Mouse (Mus musculus) stomach, postnatal 0 days (tissue): ENCODE data around the gene 1110051M20Rik.

Experiments used
- CTCF ChIP-seq: IDR thresholded peaks from 2 replicates; pipeline ENCODE4 v1.5.1; 2016; ENCODE audit warnings: antibody characterized with exemption, low read depth, mild to moderate bottlenecking, moderate library complexity
- EP300 ChIP-seq: optimal IDR thresholded peaks from 2 replicates; pipeline ENCODE3; 2016; ENCODE audit warnings: antibody characterized with exemption

DNA sequence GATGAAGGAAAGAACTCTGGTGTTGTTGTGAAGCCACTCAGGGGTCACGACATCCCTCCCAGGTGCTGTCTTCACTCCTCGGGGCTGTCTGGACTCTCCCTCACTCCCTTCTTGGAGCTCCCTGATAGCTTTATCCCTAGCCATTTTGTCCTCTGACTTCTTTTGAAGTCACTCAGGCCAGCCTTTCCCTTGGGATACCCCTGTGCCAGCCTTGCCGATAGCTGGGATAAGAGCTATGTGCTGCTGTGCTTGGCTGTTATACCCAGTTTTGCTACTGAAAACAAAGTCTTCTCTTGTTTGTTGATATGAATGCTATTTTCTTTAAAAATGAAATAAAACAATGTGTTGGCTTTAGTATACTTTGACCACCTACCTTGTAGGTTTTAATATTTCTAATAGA, 90.7 kb downstream of the 1110051M20Rik start:
- TF ChIP-seq CTCF, result no peak
- TF ChIP-seq EP300, result no peak
